ENCODE assay signal across 20 mouse cellular contexts in the genomic region with DNA sequence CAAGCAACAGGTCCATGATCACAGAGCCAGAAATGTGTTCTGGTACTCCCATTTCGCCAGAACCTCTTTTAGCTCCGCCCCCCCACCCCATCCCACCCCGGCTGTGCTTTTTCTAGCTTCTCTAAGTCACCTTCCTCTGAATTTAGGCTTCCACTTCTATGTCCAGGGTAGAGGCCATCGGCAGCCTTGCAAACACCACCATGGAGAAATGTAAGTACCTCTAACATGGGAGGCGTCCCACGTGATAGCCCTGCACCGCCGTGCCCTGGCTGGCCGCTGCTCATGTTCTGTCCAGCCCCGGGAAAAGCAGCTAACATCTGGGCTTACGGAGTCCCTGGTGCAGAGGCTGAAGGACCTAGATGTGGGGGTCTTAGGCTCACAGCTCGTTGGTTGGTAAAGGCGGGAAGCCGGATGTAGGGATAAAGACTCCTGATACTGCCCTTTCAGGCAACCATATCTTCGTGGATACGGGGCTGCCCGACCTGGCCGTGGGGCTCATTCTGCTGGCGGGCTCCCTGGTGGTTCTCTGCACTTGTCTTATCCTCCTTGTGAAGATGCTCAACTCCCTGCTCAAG. TPM values are rescaled to one million over a fixed set of nuclear protein-coding genes. Genes with fewer than 3 reads are reported as not detected.
"Had no signal": no experiment of that assay in that cellular context is flagged by ENCODE, and none has a peak within 500 bp of the region (broad histone marks: within the 10 kb centered on the region; RNA-seq: fewer than 3 reads in every experiment).

No protein-coding gene starts in this region.

- ATAC-seq: liver, postnatal 0 days; lung, postnatal 0 days; midbrain, embryonic 15.5 days had no signal

- H3K27me3 ChIP-seq: midbrain, embryonic 15.5 days had no signal

- H3K27ac ChIP-seq: lung, embryonic 15.5 days; macrophage; midbrain, embryonic 12.5 days; midbrain, embryonic 15.5 days; neural tube, embryonic 12.5 days; stomach, embryonic 15.5 days; stomach, postnatal 0 days had no signal

- H3K9ac ChIP-seq: liver, postnatal 0 days; lung, embryonic 15.5 days; midbrain, embryonic 12.5 days; midbrain, embryonic 15.5 days; neural tube, embryonic 12.5 days; stomach, embryonic 15.5 days had no signal

- H3K4me3 ChIP-seq: lung, embryonic 15.5 days; megakaryocyte, embryonic 14.5 days; midbrain, embryonic 12.5 days; midbrain, embryonic 15.5 days; neural tube, embryonic 12.5 days; stomach, embryonic 15.5 days had no signal

- H3K4me2 ChIP-seq: lung, embryonic 15.5 days; midbrain, embryonic 12.5 days; midbrain, embryonic 15.5 days; neural tube, embryonic 12.5 days; stomach, embryonic 15.5 days had no signal

- H3K9me3 ChIP-seq: lung, embryonic 15.5 days; midbrain, embryonic 12.5 days; midbrain, embryonic 15.5 days; neural tube, embryonic 12.5 days; stomach, embryonic 15.5 days had no signal

- DNase-seq: liver, postnatal 0 days; lung, adult 2 months; lung, postnatal 14 days; lung, postnatal 36 days; right cerebral cortex, postnatal 14 days; thymus, adult 2 months; thymus, postnatal 25 days; thymus, postnatal 4 days had no signal

- H3K36me3 ChIP-seq: lung, embryonic 15.5 days; midbrain, embryonic 12.5 days; midbrain, embryonic 15.5 days; neural tube, embryonic 12.5 days; stomach, embryonic 15.5 days had no signal

RNA-seq across cellular contexts. Expression of a gene that starts 6.4 kb away (rescaled TPM):
- polyA plus RNA-seq: liver, postnatal 0 days; lung, adult 2 months; lung, embryonic 15.5 days; lung, postnatal 0 days; macrophage; midbrain, embryonic 12.5 days; neural tube, embryonic 12.5 days; spleen, adult 2 months; stomach, embryonic 15.5 days; stomach, postnatal 0 days; thymus, adult 2 months; urinary bladder, adult 2 months had no signal

RNA-seq across cellular contexts. Expression of a gene that starts 10.6 kb away (rescaled TPM):
- polyA plus RNA-seq: liver, postnatal 0 days; lung, postnatal 0 days; macrophage; midbrain, embryonic 15.5 days; stomach, postnatal 0 days had no signal

RNA-seq across cellular contexts. Expression of a gene that starts 18.0 kb away (rescaled TPM):
- polyA plus RNA-seq: lung, postnatal 0 days; macrophage; midbrain, embryonic 12.5 days; neural tube, embryonic 12.5 days; neural tube, embryonic 14.5 days had no signal
